Mouse (Mus musculus) CH12.LX (cell line): ENCODE data around the gene Chchd5. TPM values are rescaled to one million over a fixed set of nuclear protein-coding genes. Genes with fewer than 3 reads are reported as not detected.

Experiments
- DNase-seq: peaks from one replicate; pipeline ENCODE4 v3.0.0-alpha.2; 2013; ENCODE audit errors: extremely low read depth
- H3K27ac ChIP-seq: 2 replicates; pipeline ENCODE4 v1.5.1; 2012; ENCODE audit warnings: low read depth, mild to moderate bottlenecking, control low read depth, moderate library complexity; ENCODE audit not compliant: insufficient read depth
- H3K27me3 ChIP-seq: replicated peaks from 2 replicates; pipeline ENCODE3; 2012; ENCODE audit warnings: inconsistent platforms
- H3K36me3 ChIP-seq, 2 experiments: replicated peaks in 1 of 2; 2 replicates each; pipeline versions ENCODE3 to v1.6.1; 2012; ENCODE audit warnings: inconsistent platforms in 1 of 2, low read length in 1 of 2, mild to moderate bottlenecking in 1 of 2, mixed read lengths in 1 of 2, moderate library complexity in 1 of 2; ENCODE audit not compliant: control insufficient read depth in 1 of 2, insufficient read depth in 1 of 2
- H3K4me1 ChIP-seq, 2 experiments: 2 replicates each; pipeline ENCODE4 v1.6.1; 2012; ENCODE audit warnings: inconsistent platforms in 1 of 2, moderate library complexity in 1 of 2; ENCODE audit not compliant: insufficient read depth in 2 of 2, control insufficient read depth in 1 of 2
- H3K4me2 ChIP-seq: 2 replicates; pipeline ENCODE4 v1.6.1; 2012; ENCODE audit warnings: low read depth, mild to moderate bottlenecking, control low read depth; ENCODE audit not compliant: poor library complexity, insufficient read depth, severe bottlenecking
- H3K4me3 ChIP-seq, 3 experiments: fragments of 150-350 bp in 1 of 3; sonication (generic) in 1 of 3; replicated peaks in 1 of 3; 2 replicates each; pipeline versions ENCODE3 to v1.5.1; 2011 to 2012; ENCODE audit warnings: low read depth in 2 of 3, low read length in 2 of 3, mild to moderate bottlenecking in 2 of 3, moderate library complexity in 2 of 3, control low read depth in 1 of 3, improper control_type of control experiment in 1 of 3, inconsistent platforms in 1 of 3, mixed read lengths in 1 of 3; ENCODE audit not compliant: poor library complexity in 1 of 3
- H3K79me2 ChIP-seq: replicated peaks from 2 replicates; pipeline ENCODE4 v1.6.1; 2012; ENCODE audit warnings: mild to moderate bottlenecking, moderate library complexity; ENCODE audit not compliant: control insufficient read depth, poor library complexity, insufficient read depth, severe bottlenecking; ENCODE audit errors: extremely low read depth
- H3K9ac ChIP-seq: 2 replicates; pipeline ENCODE4 v1.6.1; 2012; ENCODE audit warnings: low read depth, mild to moderate bottlenecking, control low read depth, moderate library complexity; ENCODE audit not compliant: insufficient read depth
- H3K9me3 ChIP-seq: replicated peaks from 2 replicates; pipeline ENCODE3; 2012; ENCODE audit warnings: low read length, inconsistent platforms, mixed read lengths
- BHLHE40 ChIP-seq: IDR thresholded peaks from 2 replicates; pipeline ENCODE4 v1.6.1; 2011; ENCODE audit warnings: mild to moderate bottlenecking, low read depth, low read length, improper control_type of control experiment
- CHD1 ChIP-seq: IDR thresholded peaks from 2 replicates; pipeline ENCODE4 v1.6.1; 2012; ENCODE audit warnings: low read depth, low read length, improper control_type of control experiment, inconsistent platforms
- CHD2 ChIP-seq: IDR thresholded peaks from 2 replicates; pipeline ENCODE4 v1.6.1; 2011; ENCODE audit warnings: low read length, improper control_type of control experiment
- CTCF ChIP-seq, 2 experiments: IDR thresholded peaks in 1 of 2; conservative IDR thresholded peaks in 1 of 2; 2 replicates each; pipeline ENCODE4 v1.5.1; 2011 to 2012; ENCODE audit warnings: low read depth in 2 of 2, low read length in 2 of 2, improper control_type of control experiment in 1 of 2, inconsistent platforms in 1 of 2, mild to moderate bottlenecking in 1 of 2, moderate library complexity in 1 of 2
- E2F4 ChIP-seq: IDR thresholded peaks from 2 replicates; pipeline ENCODE4 v1.6.1; 2011; ENCODE audit warnings: low read depth, low read length, improper control_type of control experiment; ENCODE audit not compliant: insufficient replicate concordance
- ELF1 ChIP-seq: IDR thresholded peaks from 2 replicates; pipeline ENCODE4 v1.6.1; 2014; ENCODE audit warnings: low read depth, mild to moderate bottlenecking, inconsistent platforms, low read length, improper control_type of control experiment
- EP300 ChIP-seq: IDR thresholded peaks from 2 replicates; pipeline ENCODE4 v1.6.1; 2011; ENCODE audit warnings: low read length, improper control_type of control experiment
- ETS1 ChIP-seq: conservative IDR thresholded peaks from 2 replicates; pipeline ENCODE4 v1.6.1; 2012; ENCODE audit warnings: low read depth, mild to moderate bottlenecking, inconsistent platforms, low read length, improper control_type of control experiment, moderate library complexity
- GABPA ChIP-seq: IDR thresholded peaks from 2 replicates; pipeline ENCODE4 v1.6.1; 2012; ENCODE audit warnings: low read depth, low read length, improper control_type of control experiment, inconsistent platforms; ENCODE audit not compliant: insufficient replicate concordance
- HCFC1 ChIP-seq: IDR thresholded peaks from 2 replicates; pipeline ENCODE4 v1.6.1; 2012; ENCODE audit warnings: low read depth, mild to moderate bottlenecking, inconsistent platforms, low read length, improper control_type of control experiment
- IRF4 ChIP-seq: IDR thresholded peaks from 2 replicates; pipeline ENCODE4 v1.6.1; 2014; ENCODE audit warnings: low read depth, mild to moderate bottlenecking, inconsistent platforms, low read length, improper control_type of control experiment
- JUN ChIP-seq: IDR thresholded peaks from 2 replicates; pipeline ENCODE4 v1.6.1; 2011; ENCODE audit warnings: low read depth, mild to moderate bottlenecking, low read length, improper control_type of control experiment, moderate library complexity; ENCODE audit not compliant: insufficient read depth
- JUND ChIP-seq: conservative IDR thresholded peaks from 2 replicates; pipeline ENCODE4 v1.6.1; 2011; ENCODE audit warnings: low read depth, low read length, improper control_type of control experiment
- KAT2A ChIP-seq: IDR thresholded peaks from 2 replicates; pipeline ENCODE4 v1.6.1; 2012; ENCODE audit warnings: low read length, improper control_type of control experiment, inconsistent platforms; ENCODE audit not compliant: insufficient replicate concordance
- MAFK ChIP-seq: IDR thresholded peaks from 2 replicates; pipeline ENCODE4 v1.6.1; 2011; ENCODE audit warnings: low read length, improper control_type of control experiment; ENCODE audit not compliant: insufficient replicate concordance
- MAX ChIP-seq: IDR thresholded peaks from 2 replicates; pipeline ENCODE4 v1.6.1; 2011; ENCODE audit warnings: low read length, improper control_type of control experiment
- MAZ ChIP-seq: IDR thresholded peaks from 2 replicates; pipeline ENCODE4 v1.6.1; 2012; ENCODE audit warnings: low read depth, mild to moderate bottlenecking, inconsistent platforms, low read length, improper control_type of control experiment, moderate library complexity
- MEF2A ChIP-seq: IDR thresholded peaks from 2 replicates; pipeline ENCODE4 v1.6.1; 2014; ENCODE audit warnings: low read depth, mild to moderate bottlenecking, inconsistent platforms, low read length, improper control_type of control experiment, borderline replicate concordance
- MXI1 ChIP-seq: IDR thresholded peaks from 2 replicates; pipeline ENCODE4 v1.6.1; 2011; ENCODE audit warnings: mild to moderate bottlenecking, low read depth, low read length, improper control_type of control experiment
- MYC ChIP-seq: IDR thresholded peaks from 2 replicates; pipeline ENCODE4 v1.6.1; 2011; ENCODE audit warnings: low read depth, mild to moderate bottlenecking, improper control_type of control experiment, low read length
- NELFE ChIP-seq: IDR thresholded peaks from 2 replicates; pipeline ENCODE4 v1.6.1; 2011; ENCODE audit warnings: low read depth, low read length, improper control_type of control experiment
- NRF1 ChIP-seq: IDR thresholded peaks from 2 replicates; pipeline ENCODE4 v1.6.1; 2014; ENCODE audit warnings: low read depth, mild to moderate bottlenecking, inconsistent platforms, low read length, improper control_type of control experiment, moderate library complexity
- PAX5 ChIP-seq: IDR thresholded peaks from 2 replicates; pipeline ENCODE4 v1.6.1; 2012; ENCODE audit warnings: low read length, inconsistent platforms, mixed read lengths
- POLR2A ChIP-seq: IDR thresholded peaks from 2 replicates; pipeline ENCODE4 v1.6.1; 2011; ENCODE audit warnings: low read depth, mild to moderate bottlenecking, improper control_type of control experiment, low read length
- POLR2AphosphoS2 ChIP-seq: IDR thresholded peaks from 2 replicates; pipeline ENCODE4 v1.6.1; 2011; ENCODE audit warnings: low read depth, low read length, improper control_type of control experiment
- RAD21 ChIP-seq: IDR thresholded peaks from 2 replicates; pipeline ENCODE4 v1.6.1; 2011; ENCODE audit warnings: low read depth, mild to moderate bottlenecking, low read length, improper control_type of control experiment, moderate library complexity
- RCOR1 ChIP-seq: conservative IDR thresholded peaks from 2 replicates; pipeline ENCODE4 v1.6.1; 2012; ENCODE audit warnings: low read depth, mild to moderate bottlenecking, inconsistent platforms, low read length, improper control_type of control experiment
- SIN3A ChIP-seq: IDR thresholded peaks from 2 replicates; pipeline ENCODE4 v1.6.1; 2012; ENCODE audit warnings: low read length, improper control_type of control experiment, inconsistent platforms
- SMC3 ChIP-seq: IDR thresholded peaks from 2 replicates; pipeline ENCODE4 v1.6.1; 2011; ENCODE audit warnings: low read depth, low read length, improper control_type of control experiment
- TBP ChIP-seq: conservative IDR thresholded peaks from 2 replicates; pipeline ENCODE4 v1.6.1; 2011; ENCODE audit warnings: low read depth, low read length, improper control_type of control experiment
- TCF12 ChIP-seq: IDR thresholded peaks from 2 replicates; pipeline ENCODE4 v1.6.1; 2014; ENCODE audit warnings: low read depth, mild to moderate bottlenecking, inconsistent platforms, low read length, improper control_type of control experiment
- UBTF ChIP-seq: IDR thresholded peaks from 2 replicates; pipeline ENCODE4 v1.6.1; 2012; ENCODE audit warnings: low read depth, mild to moderate bottlenecking, inconsistent platforms, low read length, improper control_type of control experiment, moderate library complexity
- USF1 ChIP-seq: IDR thresholded peaks from 2 replicates; pipeline ENCODE4 v1.6.1; 2014; ENCODE audit warnings: low read depth, mild to moderate bottlenecking, inconsistent platforms, low read length, improper control_type of control experiment
- USF2 ChIP-seq: conservative IDR thresholded peaks from 2 replicates; pipeline ENCODE4 v1.6.1; 2011; ENCODE audit warnings: low read depth, low read length, improper control_type of control experiment
- ZC3H11A ChIP-seq: IDR thresholded peaks from 2 replicates; pipeline ENCODE4 v1.6.1; 2012; ENCODE audit warnings: low read depth, mild to moderate bottlenecking, inconsistent platforms, low read length, improper control_type of control experiment
- ZKSCAN1 ChIP-seq: IDR thresholded peaks from 2 replicates; pipeline ENCODE4 v1.6.1; 2012; ENCODE audit warnings: low read depth, inconsistent platforms, low read length, improper control_type of control experiment, borderline replicate concordance
- ZMIZ1 ChIP-seq: IDR thresholded peaks from 2 replicates; pipeline ENCODE4 v1.6.1; 2012; ENCODE audit warnings: low read depth, mild to moderate bottlenecking, inconsistent platforms, low read length, improper control_type of control experiment
- ZNF384 ChIP-seq: IDR thresholded peaks from 2 replicates; pipeline ENCODE4 v1.6.1; 2012; ENCODE audit warnings: low read depth, low read length, improper control_type of control experiment, inconsistent platforms
- dilution Hi-C: fragments of 300-500 bp; cut with MboI; formaldehyde crosslinking; loops from 2 replicates; pipeline ENCODE4 v1.14.3; 2020; ENCODE audit warnings: low sequenced_read_pairs; ENCODE audit not compliant: extremely low pct_unique_long_range_greater_than_20kb, extremely low pct_ligation_motif_present
- in situ Hi-C: fragments of 300-500 bp; cut with MboI; formaldehyde crosslinking; loops from 3 replicates; pipeline ENCODE4 v1.14.3; 2019; ENCODE audit warnings: low sequenced_read_pairs, low pct_ligation_motif_present, low pct_unique_long_range_greater_than_20kb, mixed read lengths
- polyA plus RNA-seq: library from polyadenylated mRNA; unstranded; fragments of >175 nt; gene quantifications from 2 replicates; pipeline ENCODE4 v1.2.1, GENCODE M21; 2012; ENCODE audit warnings: low read depth; ENCODE audit not compliant: insufficient read length
- total RNA-seq, 2 experiments: library from RNA; depleted of rRNA; stranded (reverse); fragments of 300-350 nt in 1 of 2; fragments of >200 nt in 1 of 2; gene quantifications; 2 replicates each; pipeline ENCODE4 v1.2.3; 2012 to 2014

Gene Chchd5
- total and polyA plus RNA-seq, 3 experiments, result 20.5 to 24.1 (median 20.8) TPM

- Histone ChIP-seq H3K27me3 (no peaks in the 10 kb centered on the region), H3K36me3 (peaks cover 24 to 36% of the 10 kb centered on the region in 2 experiments), H3K4me1 (peaks cover 4 to 13% of the 10 kb centered on the region in 2 experiments; a peak in 3 of 4 replicates), H3K9me3 (no peaks in the 10 kb centered on the region), H3K79me2 (peaks cover 30% of the 10 kb centered on the region), H3K27ac (no peak within 1 kb of the TSS), H3K4me3 (peak within 1 kb of the TSS; percentile 82 to 98 (median 91)), H3K4me2 (peak within 1 kb of the TSS; percentile 59), H3K9ac (peak within 1 kb of the TSS; percentile 74)
- TF ChIP-seq ETS1, result no peak
- TF ChIP-seq POLR2AphosphoS2, result peak; percentile 82; the same call in 1 of the 2 replicates
- TF ChIP-seq ZNF384, result no peak
- TF ChIP-seq CHD2, result peak; percentile 81
- no peak for TF ChIP-seq RAD21
- TF ChIP-seq BHLHE40, result 0 out of 2 replicates have a peak, but pooled peaks have one; percentile 41
- no peak for TF ChIP-seq CHD1
- peak; percentile 99 for TF ChIP-seq MYC
- TF ChIP-seq JUN, result no peak
- peak; percentile 81 for TF ChIP-seq ELF1
- peak; percentile 66; the same call in 1 of the 2 replicates for TF ChIP-seq IRF4
- peak; percentile 94 for TF ChIP-seq NELFE
- TF ChIP-seq SIN3A, result peak; percentile 97; the same call in 1 of the 2 replicates
- TF ChIP-seq EP300, result no peak
- peak; percentile 77; the same call in 1 of the 2 replicates for TF ChIP-seq MEF2A
- TF ChIP-seq GABPA, result peak; percentile 61; the same call in 1 of the 2 replicates
- peak; percentile 89 for TF ChIP-seq TBP
- no peak for TF ChIP-seq CTCF (conservative IDR thresholded peaks at IDR 0.05 in 1 of 2, IDR thresholded peaks at IDR 0.05 in 1 of 2; ENCODE audit: low read depth in 2 of 2, low read length in 2 of 2)
- no peak for TF ChIP-seq USF1
- peak; percentile 96; the same call in 1 of the 2 replicates for TF ChIP-seq KAT2A
- peak; percentile 97 for TF ChIP-seq MAZ
- TF ChIP-seq MAX, result peak; percentile 95
- peak; percentile 95 for TF ChIP-seq POLR2A
- no peak for TF ChIP-seq ZKSCAN1
- no peak for TF ChIP-seq JUND
- TF ChIP-seq TCF12, result peak; percentile 85
- peak; percentile 99 for TF ChIP-seq MXI1
- TF ChIP-seq E2F4, result no peak
- TF ChIP-seq UBTF, result no peak
- no peak for TF ChIP-seq SMC3
- peak; percentile 99 for TF ChIP-seq HCFC1
- 0 out of 2 replicates have a peak, but pooled peaks have one; percentile 37 for TF ChIP-seq NRF1
- no peak for TF ChIP-seq RCOR1
- TF ChIP-seq USF2, result no peak
- TF ChIP-seq PAX5, result no peak
- TF ChIP-seq ZMIZ1, result peak; percentile 89
- no peak for TF ChIP-seq MAFK
- TF ChIP-seq ZC3H11A, result no peak
- DNase-seq, result peak; percentile 96
- in situ Hi-C loops (no loop called here), dilution Hi-C loops (no loop called here)
Measured at GRCm38 (mm10) chr2:129100784-129101310, 28.7 kb upstream of the Chchd5 start, which contains the start of gene Polr1b. Gene Polr1b, plus strand, starts transcription at chr2:129100995.
